Mouse (Mus musculus): ENCODE results near the gene Lrrn4cl.
"Not testable (repeated sequence)": the region's sequence is repeated elsewhere in the genome, so short reads cannot be mapped to it uniquely, and the experiment has no call there.

Lrrn4cl gene

DNA sequence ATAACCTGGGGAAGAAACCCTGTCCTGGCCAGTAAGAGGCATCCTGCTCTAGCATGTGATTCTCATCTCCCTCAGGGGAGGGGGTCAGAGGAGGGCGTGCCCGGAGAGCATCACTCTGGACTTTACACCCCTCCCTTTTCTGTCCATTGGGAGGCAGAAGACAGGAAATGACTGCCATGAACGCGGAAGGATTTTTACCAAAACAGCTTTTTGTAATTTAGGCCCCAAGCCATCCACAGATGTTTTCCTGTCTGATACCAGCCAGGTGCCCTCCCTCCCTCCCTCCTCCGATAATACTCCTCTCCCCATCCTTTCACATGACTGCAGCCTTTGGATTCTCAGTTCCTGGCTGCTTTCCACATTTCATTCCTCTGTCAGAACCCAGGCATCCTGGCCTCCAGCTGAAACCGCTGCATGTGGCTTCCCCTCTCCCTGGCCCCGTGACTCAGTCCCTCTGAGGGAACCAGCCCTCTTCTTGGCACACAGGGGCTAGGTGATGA lies at the start of gene Lrrn4cl:
Lrrn4cl (plus strand) TSS at position 367 of the 500 bp plus-strand sequence.
- DNase-seq (ENCODE audit: low spot score in 2 of 2): no peak

DNA sequence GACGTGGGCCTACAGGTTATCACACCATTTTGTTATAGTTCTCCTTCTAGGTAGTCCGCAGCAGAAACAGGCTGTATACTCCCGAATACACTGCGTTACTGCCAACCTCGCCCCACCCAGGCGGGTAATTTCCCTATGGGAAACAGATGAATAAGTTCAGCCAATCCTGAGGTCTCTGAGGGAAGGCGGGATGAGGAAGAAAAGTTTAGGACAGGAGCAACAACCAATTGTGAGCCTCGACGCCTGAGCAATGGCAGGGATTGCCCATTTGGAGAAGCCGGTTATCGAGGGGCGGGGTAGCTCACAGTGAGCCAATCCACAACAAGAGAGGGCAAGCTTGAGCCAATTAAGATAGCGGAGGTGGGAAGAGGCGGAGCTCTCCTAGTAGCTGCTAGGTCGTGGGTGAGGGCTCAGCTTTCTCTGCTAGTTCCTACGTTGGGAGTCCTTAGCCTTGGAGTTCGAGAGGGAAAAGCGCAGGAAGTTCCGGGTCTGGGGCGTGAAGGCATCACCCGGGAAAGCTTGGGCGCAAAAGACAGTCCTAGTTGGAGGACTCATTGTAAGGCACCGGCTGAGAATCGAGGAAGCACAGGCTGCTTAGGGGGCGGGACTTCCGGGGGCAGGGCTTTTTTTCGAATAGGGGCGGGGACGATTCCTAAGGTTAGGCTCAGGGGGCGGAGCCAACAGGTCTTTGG lies 48.3 kb upstream of the Lrrn4cl start, which contains the start of gene Zbtb3:
Zbtb3 (plus strand) TSS at position 426 of the 692 bp plus-strand sequence.
- DNase-seq (ENCODE audit: low spot score in 2 of 2): peak; percentile 91 to 93

DNA sequence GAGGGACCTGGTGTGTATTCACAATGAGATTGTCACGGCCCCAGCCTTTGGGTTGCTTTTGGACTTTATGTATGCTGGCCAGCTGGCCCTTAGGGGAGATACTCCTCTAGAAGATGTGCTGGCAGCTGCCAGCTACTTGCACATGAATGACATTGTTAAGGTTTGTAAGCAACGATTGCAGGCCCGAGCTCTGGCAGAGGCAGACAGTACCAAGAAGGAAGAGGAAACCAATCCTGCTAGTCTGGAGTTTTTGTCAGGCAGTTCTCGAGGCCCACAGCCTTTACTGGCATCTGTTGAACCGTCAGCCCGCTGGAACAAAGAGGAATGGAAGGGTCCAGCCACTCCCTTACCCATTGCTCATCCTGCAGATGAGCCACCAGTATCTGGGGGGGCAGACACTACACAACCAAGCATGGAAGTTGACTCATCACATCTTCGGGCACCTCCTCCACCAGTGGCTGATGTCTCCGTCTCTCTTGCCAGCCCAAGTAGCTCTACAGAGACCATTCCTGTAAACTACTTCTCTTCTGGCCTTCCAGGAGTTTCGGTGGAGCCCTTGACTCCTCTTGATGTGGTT lies 47.3 kb upstream of the Lrrn4cl start:
- no peak for DNase-seq (ENCODE audit: low spot score in 2 of 2)

DNA sequence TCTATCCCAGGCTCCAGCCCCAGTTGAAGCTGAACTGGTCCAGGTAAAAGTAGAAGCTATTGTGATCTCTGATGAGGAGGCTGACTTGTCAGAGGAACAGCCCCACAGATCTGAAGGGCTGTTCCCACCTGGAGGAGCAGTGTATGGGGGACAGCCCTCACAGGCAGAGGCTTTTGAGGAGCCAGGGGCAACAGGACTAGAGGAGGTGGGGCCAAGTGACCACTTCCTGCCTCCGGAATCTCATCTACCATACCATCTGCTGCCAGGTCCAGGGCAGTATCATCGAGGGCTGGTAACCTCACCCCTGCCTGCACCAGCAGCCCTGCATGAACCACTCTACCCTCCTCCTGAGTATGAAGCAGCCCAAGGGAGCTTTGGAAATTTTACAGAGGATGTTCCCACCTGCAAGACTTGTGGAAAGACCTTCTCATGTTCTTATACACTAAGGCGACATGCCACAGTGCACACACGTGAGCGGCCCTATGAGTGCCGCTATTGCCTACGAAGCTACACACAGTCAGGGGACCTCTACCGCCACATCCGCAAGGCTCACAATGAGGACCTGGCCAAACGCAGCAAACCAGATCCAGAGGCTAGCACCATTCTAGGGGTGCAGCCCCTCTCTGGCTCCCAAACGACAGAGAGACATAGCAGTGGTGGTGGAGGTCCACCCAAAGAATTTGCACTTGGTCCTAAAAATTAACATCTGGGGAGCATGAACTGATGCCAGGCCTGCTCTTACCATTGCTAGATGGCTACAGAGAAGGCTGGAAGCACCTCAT lies 46.5 kb upstream of the Lrrn4cl start:
- peak in 1 of 2 experiments; percentile 23 for DNase-seq (ENCODE audit: low spot score in 2 of 2)

DNA sequence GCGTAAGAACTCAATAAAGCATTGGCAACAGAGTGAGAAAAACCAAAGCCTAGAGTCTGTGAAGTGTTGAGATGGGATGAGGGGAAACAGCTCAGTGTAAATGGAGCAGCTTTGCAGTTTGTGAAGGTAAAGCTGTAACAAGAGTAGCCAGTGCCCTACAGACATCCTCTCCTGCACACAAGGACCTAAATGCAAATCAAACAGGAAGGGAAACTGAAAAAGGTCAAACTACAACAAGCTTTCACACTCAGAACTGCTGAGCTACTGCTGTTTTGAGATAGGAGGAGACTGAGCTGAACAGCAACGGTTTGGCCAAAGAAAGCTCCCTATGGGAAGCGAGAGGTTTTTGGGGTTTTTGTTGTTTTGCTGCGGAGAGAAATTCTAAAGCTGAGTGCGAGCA lies 43.8 kb upstream of the Lrrn4cl start:
- DNase-seq (ENCODE audit: low spot score in 2 of 2): no peak

DNA sequence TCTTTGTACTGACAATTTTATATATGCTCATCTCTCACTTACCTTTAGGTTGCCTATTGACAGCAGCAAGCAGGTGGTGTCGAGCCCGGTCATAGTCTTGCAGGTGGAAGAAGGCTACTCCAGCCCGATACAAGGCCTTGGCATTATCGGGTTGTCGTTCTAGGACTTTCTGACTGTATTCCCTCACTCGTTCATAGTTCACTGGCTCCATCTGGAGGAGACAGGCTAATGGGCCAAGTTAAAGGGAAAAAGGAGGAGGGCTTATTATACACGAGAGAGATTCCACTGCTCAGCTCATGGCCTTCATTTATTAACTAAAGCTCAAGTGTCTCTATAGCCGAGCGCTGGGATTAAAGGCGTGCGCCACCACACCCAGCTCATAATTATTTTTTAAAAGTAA lies 34.8 kb upstream of the Lrrn4cl start:
- no peak for DNase-seq (ENCODE audit: low spot score in 2 of 2)

DNA sequence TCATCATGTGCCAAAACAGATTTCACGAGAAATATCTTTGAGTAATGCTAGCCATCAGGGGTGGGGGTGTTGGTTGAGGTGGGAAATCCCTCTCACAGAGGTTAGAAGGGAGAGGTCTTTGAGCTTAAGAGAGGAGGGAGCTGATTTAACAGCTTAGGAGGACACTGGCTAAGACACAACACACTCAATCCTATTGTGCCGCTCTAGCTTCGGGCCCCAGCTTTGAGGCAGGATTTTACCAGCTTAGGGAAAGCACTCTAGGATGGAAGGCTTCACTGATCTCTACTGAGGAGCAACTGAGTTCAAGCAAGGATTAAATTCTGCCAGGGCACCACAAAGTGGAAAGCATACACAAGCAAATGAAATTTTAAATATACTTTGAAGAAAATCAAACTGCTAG lies 33.6 kb upstream of the Lrrn4cl start:
- no peak for DNase-seq (ENCODE audit: low spot score in 2 of 2)

DNA sequence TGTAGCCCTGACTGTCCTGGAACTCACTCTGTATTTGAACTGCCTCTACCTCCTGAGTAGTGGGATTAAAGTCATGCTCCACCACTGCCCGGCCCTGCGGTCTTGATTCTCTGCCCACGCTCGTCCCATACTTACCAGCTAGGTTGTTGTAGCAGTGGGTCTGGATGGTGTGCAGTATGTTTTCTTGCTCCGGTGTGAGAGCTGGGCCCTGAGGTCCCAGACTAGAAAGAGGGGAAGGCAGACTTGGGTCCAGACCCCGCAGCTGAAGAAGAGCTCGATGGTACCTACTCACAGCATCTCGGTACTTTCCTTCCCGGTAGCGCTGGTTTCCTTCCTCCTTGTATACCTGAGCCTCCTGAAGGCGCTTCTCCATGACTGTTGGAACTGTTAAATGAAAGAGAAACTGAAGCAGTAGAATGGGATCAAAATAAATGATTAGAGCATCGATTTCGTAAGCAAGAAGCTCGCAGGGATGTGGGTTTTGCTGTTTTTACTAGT lies 32.2 kb upstream of the Lrrn4cl start:
- no peak for DNase-seq (ENCODE audit: low spot score in 2 of 2)

DNA sequence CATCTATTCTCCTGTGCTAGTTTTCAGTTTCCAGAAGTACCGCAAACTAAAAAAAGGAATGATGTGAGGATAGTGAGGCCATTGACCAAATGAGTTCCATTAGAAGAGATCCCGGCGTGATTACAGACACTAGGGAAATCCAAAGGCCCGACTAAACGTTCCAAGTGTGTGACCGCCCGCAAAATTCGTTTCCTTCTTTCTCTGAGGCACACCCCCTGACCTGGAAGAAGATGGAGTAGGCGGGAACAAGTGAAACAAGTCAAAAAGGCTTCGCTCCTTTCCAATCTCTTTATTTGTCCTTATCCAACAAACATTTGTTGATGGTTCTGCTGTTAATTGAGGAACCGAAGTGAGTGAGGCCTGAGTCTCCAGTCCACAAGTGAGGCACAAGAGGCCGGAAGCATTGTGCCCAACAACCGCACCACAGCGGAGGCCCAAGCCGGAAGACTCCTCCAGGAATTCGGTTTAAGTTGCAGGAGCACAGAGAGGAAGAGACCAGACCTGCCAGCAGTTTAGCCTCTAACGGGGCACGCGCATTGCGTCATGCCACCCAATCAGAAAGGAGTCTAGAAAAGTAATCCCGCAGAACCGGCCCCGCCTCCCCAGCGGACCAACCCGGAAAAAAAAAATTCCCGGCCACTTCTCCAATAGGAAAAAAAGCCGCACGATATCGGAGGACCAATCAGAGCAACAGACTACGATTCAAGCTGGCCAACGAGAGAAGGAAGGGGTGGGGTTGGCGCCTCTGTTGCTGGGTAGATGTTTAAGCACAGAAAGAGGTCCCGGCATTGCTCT lies 31.6 kb upstream of the Lrrn4cl start, which contains the start of gene Ttc9c:
Ttc9c (minus strand) TSS at position 533 of the 795 bp plus-strand sequence.
- DNase-seq (ENCODE audit: low spot score in 2 of 2): peak; percentile 91 to 92

DNA sequence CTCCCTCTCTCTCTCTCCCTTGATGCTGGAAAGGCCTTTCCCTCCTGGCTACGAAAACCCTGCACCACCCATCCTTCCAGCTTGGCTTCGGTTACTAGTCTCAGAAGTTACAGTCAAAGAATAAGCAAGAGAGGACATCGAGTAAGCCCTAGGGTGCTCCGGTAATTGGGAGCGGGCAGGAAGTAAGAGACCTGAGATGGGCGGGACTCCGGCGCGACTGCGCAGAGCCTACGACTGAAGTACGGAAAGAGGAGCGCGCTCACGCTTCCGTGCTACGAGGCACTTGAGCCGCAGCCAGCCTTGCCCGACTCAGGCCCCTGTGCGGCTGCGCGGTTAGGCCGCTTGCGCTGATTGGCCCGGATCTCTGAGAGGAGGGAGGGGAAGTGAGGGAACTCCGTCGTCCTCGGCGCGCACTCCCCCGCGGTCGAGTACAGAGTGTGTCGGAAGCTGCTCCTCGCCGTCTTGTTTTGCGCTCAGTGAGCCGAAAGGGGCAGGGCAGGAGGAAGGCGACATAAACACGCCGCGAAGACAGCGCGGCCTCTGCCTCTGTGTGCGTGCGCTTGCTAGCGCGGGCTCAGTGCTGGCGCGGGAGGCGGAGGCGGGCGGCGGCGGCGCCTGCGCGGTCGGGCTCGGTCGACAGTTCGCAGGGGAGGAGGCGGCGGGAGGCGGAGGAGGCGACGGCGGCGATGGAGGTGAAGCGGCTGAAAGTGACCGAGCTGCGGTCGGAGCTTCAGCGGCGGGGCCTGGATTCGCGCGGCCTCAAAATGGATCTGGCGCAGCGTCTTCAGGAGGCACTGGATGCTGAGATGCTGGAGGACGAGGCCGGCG lies 30.8 kb upstream of the Lrrn4cl start, which contains the start of gene Hnrnpul2:
Hnrnpul2 (plus strand) TSS at position 415 of the 828 bp plus-strand sequence.
- peak; percentile 98 for DNase-seq (ENCODE audit: low spot score in 2 of 2)

DNA sequence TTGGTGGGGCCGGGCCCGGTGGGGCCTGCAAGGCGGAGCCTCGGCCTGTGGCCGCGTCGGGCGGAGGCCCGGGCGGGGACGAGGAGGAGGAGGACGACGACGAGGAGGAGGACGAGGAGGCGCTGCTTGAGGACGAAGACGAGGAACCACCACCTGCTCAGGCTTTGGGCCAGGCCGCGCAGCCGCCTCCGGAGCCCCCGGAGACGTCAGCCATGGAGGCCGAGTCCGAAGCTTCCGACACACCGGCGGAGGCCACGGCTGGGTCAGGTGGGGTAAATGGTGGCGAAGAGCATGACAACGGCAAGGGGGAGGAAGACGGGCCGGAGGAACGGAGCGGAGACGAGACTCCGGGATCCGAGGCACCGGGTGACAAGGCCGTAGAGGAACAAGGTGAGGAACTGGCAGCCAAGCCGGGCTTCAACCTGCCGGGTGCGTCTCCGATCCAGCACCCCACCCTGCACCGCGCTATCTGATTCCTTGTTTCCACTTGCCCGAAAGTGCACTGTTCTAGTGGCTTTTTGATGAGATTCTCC lies 30.1 kb upstream of the Lrrn4cl start:
- DNase-seq (ENCODE audit: low spot score in 2 of 2): no peak

DNA sequence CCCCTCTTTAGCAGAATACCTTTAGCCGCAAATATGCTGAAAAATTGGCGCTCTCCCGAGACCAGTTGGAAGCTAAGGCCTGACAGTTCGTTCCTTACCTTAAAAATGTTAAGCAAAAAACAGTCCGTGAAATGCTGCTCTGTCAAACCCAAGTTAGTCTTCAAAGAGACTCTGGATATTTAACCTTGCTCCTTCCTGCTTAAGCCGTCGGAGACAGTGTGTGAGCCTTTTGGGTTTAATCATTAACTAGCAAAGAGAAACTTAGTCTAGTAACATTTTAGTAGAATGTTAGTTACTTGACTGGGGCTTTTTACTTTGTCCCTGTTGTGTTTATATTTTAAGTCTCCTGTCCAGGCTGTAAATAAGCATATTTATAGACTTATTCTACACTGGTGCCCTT lies 29.4 kb upstream of the Lrrn4cl start:
- no peak for DNase-seq (ENCODE audit: low spot score in 2 of 2)

DNA sequence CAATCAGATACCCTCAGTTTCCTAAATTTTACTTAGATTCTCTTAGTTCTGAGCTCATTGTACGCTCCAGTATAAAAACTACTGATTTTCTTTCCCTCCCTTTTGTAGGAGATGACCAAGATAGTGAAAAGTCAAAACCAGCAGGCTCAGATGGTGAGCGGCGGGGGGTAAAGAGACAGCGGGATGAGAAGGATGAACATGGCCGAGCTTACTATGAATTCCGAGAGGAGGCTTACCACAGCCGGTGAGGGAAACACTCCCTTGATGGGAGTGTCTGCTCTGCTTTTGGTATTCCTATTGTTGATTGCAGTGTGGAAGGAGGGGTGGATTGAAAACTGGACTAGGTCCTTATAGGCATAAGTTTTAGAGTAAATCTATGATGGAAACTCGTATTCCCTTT lies 27.9 kb upstream of the Lrrn4cl start:
- no peak for DNase-seq (ENCODE audit: low spot score in 2 of 2)

DNA sequence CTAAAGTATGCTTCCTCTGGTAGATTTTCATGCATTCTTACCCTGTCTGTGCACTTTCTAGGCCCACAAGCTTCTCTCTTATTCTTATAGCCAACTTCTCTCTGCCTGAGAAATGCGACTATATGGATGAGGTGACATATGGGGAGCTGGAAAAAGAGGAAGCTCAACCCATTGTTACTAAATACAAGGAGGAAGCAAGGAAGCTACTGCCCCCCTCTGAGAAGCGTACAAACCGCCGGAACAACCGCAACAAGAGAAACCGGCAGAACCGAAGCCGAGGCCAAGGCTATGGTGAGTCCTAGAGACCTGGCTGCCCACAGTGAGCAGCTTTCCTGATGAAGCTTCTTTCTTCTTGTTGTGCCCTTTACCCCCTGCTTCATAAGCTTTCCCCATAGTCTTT lies 20.9 kb upstream of the Lrrn4cl start, which contains the start of gene AC129217.1:
AC129217.1 (plus strand) TSS at position 114 of the 400 bp plus-strand sequence.
- no peak for DNase-seq (ENCODE audit: low spot score in 2 of 2)

DNA sequence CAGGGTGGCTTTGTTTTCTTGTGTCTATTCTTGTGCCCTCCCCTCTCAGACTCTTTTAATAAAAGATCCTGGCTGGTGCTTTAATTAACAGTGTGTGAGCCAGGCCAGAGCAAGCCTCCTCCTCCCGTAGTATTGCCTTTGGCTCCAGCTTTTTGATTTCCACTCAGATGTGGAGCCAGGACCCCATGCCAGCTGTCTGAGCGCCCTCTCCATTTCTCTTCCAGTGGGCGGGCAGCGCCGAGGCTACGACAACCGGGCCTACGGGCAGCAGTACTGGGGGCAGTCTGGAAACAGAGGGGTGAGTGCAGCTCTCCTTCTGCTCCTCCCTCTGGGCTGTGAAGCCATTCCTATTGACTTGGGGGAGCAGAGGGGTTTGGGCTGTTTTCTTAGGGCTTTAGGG lies 19.9 kb upstream of the Lrrn4cl start:
- DNase-seq (ENCODE audit: low spot score in 2 of 2): no peak

DNA sequence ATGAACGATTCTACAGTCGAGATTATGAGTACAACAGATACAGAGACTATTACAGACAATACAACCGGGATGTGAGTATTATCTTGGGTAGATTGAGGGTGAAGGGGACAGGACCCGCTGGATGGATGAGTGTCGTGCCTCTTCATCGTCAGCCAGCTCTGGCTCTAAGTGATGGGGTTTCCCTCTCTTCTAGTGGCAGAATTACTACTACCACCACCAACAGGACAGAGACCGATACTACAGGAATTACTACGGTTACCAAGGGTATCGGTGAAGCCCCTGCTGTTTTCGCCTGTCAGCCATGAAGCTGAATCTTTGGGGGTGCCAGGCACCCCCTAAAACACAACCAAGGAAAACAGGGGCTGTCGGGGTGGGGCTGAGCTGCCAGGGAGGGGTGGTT lies 19.3 kb upstream of the Lrrn4cl start:
- DNase-seq (ENCODE audit: low spot score in 2 of 2): no peak

DNA sequence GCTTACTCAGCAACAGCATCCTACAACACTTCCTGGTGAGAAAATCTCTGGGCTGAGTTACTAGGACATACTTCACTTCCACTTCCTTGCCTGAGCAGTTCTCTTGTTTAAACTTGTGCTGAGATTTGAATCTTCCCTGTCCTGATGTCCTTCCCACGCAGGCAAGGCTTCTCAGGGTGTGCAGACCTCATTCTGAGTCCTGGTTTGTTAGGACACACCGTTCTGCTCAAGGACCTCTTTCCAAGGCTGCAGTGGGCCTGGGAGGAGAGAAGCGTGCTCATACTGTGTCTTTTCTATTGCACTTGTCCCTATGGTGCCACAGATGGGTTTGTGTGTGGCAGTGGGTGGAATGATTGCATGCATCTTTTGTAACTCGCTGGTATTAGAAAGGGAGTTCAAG lies 17.6 kb upstream of the Lrrn4cl start:
- no peak for DNase-seq (ENCODE audit: low spot score in 2 of 2)

DNA sequence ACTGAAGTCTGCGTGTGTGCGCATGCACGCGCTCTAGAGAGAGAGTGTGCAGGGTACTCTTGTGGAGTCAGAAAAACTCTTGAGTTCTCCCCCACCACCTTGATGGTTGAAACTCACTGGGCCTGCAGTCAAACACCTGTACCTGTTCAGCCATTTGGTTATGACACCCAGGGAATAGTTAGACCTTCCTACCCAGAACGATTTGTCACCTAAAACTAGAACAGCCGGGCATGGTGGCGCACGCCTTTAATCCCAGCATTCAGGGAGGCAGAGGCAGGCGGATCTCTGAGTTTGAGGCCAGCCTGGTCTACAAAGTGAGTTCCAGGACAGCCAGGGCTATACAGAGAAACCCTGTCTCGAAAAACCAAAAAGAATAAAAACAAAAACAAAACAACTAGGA lies 14.2 kb upstream of the Lrrn4cl start:
- not testable (repeated sequence) for DNase-seq (ENCODE audit: low spot score in 2 of 2)

DNA sequence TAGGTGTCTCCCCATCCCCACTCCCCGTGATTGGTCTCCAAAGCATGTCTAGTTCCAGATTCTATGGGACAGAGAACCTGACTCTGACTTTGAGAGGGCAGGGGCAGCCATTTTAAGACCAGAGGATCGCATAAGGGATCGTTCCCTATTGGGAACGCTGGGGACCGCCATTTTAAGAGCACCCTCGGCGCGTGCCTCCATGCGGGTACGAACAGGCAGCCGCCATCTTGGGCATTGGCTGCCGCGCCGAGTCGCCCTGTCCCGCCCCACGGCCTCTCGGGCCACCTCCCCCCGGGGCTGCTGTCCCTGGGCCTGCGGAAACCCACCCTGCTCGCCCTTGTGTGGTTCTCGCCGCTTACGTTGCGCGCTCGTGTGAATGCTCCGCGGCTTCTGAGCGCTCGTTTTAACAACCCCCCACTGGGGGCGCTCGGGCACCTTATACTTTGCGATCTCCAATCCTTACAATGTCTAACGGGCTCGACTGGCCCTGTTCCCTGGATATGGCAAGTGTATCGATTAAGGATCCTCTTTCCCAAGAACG lies 13.2 kb upstream of the Lrrn4cl start, which contains the start of gene Bscl2:
Bscl2 (plus strand) TSS at position 217 of the 541 bp plus-strand sequence.
- DNase-seq (ENCODE audit: low spot score in 2 of 2): peak; percentile 80 to 85
